Mouse (Mus musculus): ENCODE measurements around the gene Rpl6. TPM values are rescaled to one million over a fixed set of nuclear protein-coding genes. Genes with fewer than 3 reads are reported as not detected.
"Not testable (repeated sequence)": the region's sequence is repeated elsewhere in the genome, so short reads cannot be mapped to it uniquely, and the experiment has no call there.

Gene Rpl6
- polyA plus RNA-seq, 1 experiment from 2014 or later, result 659 TPM

DNA sequence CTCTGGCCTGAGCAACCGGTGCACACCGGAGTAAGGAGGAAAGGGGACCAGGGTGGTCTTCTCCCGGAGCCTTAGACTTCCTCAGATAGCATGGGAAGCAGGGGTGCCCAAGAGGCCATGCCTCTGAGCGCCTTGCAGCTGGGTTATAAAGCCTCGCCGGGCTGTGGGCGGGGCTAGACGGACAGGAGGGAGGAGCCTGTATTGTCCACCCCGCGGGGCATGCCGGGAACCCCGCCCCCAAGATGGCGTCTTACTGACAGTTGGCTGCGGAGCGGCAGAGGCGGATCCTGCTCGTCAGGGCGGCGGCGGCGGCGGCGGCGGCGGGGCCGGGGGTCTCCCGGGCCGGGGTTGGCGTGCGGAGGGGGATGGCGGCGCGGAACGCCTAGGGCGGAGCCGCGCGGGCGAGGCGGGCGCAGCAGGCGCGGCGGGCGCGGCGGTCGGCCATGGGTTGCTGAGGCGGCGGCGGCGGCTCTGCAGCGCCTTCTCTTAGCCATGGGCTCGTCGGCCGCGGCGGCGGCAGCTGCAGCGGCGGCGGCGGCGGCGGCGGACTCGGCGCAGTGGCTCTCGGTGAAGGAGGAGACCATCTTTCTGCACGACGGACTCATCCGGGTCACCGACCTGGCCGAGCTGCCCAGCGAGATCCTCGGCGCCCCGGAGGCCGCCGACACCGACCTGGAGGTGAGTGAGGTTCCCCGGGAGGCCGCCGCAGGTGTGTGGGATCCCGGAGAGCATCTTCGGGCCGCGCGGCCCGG is 15.9 kb downstream of the Rpl6 start, which contains the start of gene Hectd4:
TSS of gene Hectd4 (plus strand) at position 240 of the 752 bp plus-strand sequence.
- Histone ChIP-seq H3K27ac (peak within 1 kb of the TSS; percentile 92), H3K9me3 (no peaks in the 10 kb centered on the region), H3K4me1 (peaks cover 19% of the 10 kb centered on the region), H3K36me3 (replicated peaks) (no peaks in the 10 kb centered on the region), H3K27me3 (ENCODE audit: poor library complexity, severe bottlenecking) (no peaks in the 10 kb centered on the region), H3K4me3 (peak within 1 kb of the TSS; percentile 94)
- peak; percentile 98 for DNase-seq (ENCODE audit: extremely low spot score, low spot score)
- WGBS, result under 1% methylated on average over 78 of the region's 90 CpGs

DNA sequence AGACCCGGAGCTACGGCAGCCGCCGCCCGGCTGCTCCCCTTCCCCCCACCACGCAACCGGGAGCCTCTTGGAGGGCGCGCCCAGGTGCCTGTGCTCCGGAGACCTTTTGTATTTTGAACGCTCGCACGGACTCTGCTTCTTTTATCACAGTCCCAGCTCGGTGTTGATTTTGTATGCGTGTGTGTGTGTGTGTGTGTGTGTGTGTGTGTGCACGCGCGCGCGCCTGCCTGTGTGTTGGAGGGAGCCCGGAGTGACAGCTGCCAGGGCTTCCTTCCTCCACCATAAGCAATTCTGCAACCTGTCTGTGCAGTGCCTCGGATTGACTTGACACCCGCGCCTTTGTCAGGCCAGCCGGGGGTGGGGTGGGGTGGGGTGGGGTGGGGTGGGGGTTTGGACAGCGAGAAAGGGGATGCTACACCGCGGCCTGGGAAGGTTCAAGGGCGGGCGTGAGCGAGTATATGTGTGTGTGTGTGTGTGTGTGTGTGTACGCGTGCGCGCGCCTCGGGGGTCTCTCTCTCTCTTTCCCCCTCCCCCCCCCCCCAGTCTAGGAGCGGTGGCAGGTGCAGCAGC is 16.5 kb downstream of the Rpl6 start:
- Histone ChIP-seq H3K36me3 (replicated peaks) (no peaks in the 10 kb centered on the region), H3K4me1 (peaks cover 19% of the 10 kb centered on the region), H3K27me3 (ENCODE audit: poor library complexity, severe bottlenecking) (no peaks in the 10 kb centered on the region), H3K27ac (peak overlapping the region; percentile 92), H3K4me3 (peak overlapping the region; percentile 94), H3K9me3 (no peaks in the 10 kb centered on the region)
- DNase-seq (ENCODE audit: extremely low spot score, low spot score), result peak; percentile 48
- WGBS, result 0% methylated on average over 31 of the region's 38 CpGs

- Histone ChIP-seq H3K36me3 (replicated peaks) (no peaks in the 10 kb centered on the region), H3K9me3 (no peaks in the 10 kb centered on the region), H3K27me3 (ENCODE audit: poor library complexity, severe bottlenecking) (no peaks in the 10 kb centered on the region), H3K4me3 (peak overlapping the region; percentile 94), H3K4me1 (peaks cover 19% of the 10 kb centered on the region), H3K27ac (peak overlapping the region; percentile 92)
- DNase-seq (ENCODE audit: extremely low spot score, low spot score), result no peak
- 24% methylated on average over 23 of the region's 23 CpGs for WGBS
These were observed 17.1 kb downstream of the Rpl6 start for GRCm38 (mm10) chr5:121221328-121221850.

DNA sequence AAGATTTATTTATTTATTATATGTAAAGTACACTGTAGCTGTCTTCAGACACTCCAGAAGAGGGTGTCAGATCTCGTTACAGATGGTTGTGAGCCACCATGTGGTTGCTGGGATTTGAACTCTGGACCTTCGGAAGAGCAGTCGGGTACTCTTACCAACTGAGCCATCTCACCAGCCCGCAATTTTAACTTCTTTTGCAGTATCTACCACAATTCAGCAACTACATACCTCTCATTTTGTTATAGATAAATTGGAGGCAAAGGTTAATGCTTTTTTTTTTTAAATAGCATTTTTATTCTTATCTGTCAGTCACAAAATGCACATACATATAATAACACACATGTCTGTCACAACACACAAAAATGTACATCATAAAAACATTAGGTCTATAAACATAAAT is 19.7 kb downstream of the Rpl6 start:
- DNase-seq (ENCODE audit: extremely low spot score, low spot score); H3K9me3 ChIP-seq; H3K4me3 ChIP-seq; H3K36me3 ChIP-seq (replicated peaks); H3K27ac ChIP-seq; H3K27me3 ChIP-seq (ENCODE audit: poor library complexity, severe bottlenecking): not testable (repeated sequence)
- 91% methylated on average over 4 of the region's 4 CpGs for WGBS
- peaks cover 19% of the 10 kb centered on the region for H3K4me1 ChIP-seq

DNA sequence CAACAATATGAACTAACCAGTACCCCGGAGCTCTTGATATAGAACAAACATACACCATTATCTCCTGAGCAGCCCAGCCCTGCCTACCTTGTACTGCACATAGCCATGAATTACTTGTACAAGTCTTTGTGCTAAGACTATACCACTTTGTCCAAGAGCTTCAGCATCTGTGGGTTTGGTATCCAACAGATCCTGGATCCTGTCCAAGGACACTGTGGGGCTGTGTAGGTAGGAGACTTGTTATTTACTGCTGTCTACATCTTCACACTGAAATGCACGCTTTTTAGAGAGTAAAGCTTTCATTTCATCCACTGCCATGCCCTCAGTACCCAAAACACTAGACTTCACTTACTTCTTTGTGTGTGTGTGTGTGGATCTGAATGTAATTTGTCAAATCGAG is 20.6 kb downstream of the Rpl6 start:
- WGBS, result 91% methylated on average over 3 of the region's 3 CpGs
- no peaks in the 10 kb centered on the region for H3K9me3 ChIP-seq
- no peaks in the 10 kb centered on the region; the same call in 1 of the 2 replicates for H3K36me3 ChIP-seq (replicated peaks)
- no peaks in the 10 kb centered on the region for H3K27me3 ChIP-seq (ENCODE audit: poor library complexity, severe bottlenecking)
- H3K27ac ChIP-seq, result no peak overlapping the region
- H3K4me3 ChIP-seq, result no peak overlapping the region
- no peak for DNase-seq (ENCODE audit: extremely low spot score, low spot score)
- H3K4me1 ChIP-seq, result peaks cover 17% of the 10 kb centered on the region

DNA sequence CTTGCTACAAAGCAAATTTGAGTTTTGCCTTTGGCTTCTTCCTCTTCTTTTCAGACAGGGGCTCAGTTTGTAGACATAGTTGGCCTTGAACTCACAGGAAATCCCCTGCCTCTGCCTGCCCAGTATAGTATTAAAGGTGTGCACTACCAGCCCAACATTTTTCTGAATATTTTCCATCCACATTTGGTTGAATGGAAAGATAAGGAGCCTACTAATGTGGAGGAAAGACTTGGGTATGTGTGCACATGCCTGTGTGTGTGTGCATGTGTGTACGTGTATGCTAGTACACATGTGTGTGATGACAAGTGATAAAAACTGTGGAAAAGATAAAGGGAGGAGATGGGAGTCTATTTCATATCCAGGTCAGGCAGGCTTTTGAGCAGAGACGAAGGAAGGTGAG is 21.6 kb downstream of the Rpl6 start:
- no peaks in the 10 kb centered on the region; the same call in 1 of the 2 replicates for H3K36me3 ChIP-seq (replicated peaks)
- no peak overlapping the region for H3K4me3 ChIP-seq
- peaks cover 12% of the 10 kb centered on the region for H3K4me1 ChIP-seq
- no peaks in the 10 kb centered on the region for H3K27me3 ChIP-seq (ENCODE audit: poor library complexity, severe bottlenecking)
- H3K27ac ChIP-seq, result no peak overlapping the region
- H3K9me3 ChIP-seq, result no peaks in the 10 kb centered on the region
- WGBS, result 84% methylated on average over 2 of the region's 2 CpGs
- no peak for DNase-seq (ENCODE audit: extremely low spot score, low spot score)

DNA sequence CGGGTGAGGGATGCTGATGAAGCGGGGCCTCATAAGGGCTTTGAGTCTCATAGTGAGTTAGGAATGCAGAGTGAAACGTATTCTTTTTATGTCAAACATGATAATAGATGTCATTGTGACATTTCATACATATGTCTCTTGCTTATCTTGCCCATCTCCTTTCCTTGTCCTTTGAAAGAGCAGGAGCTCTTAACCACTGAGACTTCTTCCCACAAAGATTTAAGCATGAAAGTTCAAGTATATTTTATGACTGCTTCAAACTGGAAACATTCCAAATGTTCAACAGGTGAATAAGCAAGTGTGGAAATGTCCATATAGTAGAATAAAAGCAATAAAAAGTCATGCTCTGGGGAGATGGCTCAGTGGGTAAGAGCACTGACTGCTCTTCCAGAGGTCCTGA is 22.1 kb downstream of the Rpl6 start:
- H3K4me1 ChIP-seq, result peaks cover 7% of the 10 kb centered on the region
- WGBS, result 86% methylated on average over 3 of the region's 3 CpGs
- DNase-seq (ENCODE audit: extremely low spot score, low spot score), result no peak
- no peaks in the 10 kb centered on the region for H3K27me3 ChIP-seq (ENCODE audit: poor library complexity, severe bottlenecking)
- H3K27ac ChIP-seq, result no peak overlapping the region
- H3K9me3 ChIP-seq, result no peaks in the 10 kb centered on the region
- no peaks in the 10 kb centered on the region; the same call in 1 of the 2 replicates for H3K36me3 ChIP-seq (replicated peaks)
- H3K4me3 ChIP-seq, result no peak overlapping the region

- no peak for DNase-seq (ENCODE audit: extremely low spot score, low spot score)
- 91% methylated on average over 4 of the region's 4 CpGs for WGBS
- Histone ChIP-seq H3K27me3 (ENCODE audit: poor library complexity, severe bottlenecking) (no peaks in the 10 kb centered on the region), H3K9me3 (no peaks in the 10 kb centered on the region), H3K4me1 (peaks cover 2% of the 10 kb centered on the region), H3K36me3 (replicated peaks) (no peaks in the 10 kb centered on the region; the same call in 1 of the 2 replicates), H3K27ac (no peak overlapping the region), H3K4me3 (no peak overlapping the region)
These were observed 22.6 kb downstream of the Rpl6 start for GRCm38 (mm10) chr5:121226845-121227244.

DNA sequence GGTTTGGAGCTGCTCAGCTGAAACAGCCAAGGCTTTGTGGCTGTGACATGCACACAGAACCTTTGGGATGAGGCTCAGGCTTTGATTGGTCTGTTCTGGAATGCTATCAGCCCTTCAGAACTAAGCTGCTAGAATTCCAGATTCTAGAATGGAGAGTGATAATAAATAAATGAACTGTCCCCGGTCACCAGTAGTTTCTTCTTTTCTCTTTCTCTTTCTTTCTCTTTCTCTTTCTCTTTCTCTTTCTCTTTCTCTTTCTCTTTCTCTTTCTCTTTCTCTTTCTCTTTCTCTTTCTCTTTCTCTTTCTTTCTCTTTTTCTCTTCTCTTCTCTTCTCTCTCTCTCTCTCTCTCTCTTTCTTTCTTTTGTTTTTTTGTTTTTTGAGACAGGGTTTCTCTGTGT is 23.0 kb downstream of the Rpl6 start:
- not testable (repeated sequence) for DNase-seq (ENCODE audit: extremely low spot score, low spot score); H3K27ac ChIP-seq; H3K9me3 ChIP-seq; H3K4me1 ChIP-seq; H3K4me3 ChIP-seq; H3K36me3 ChIP-seq (replicated peaks); H3K27me3 ChIP-seq (ENCODE audit: poor library complexity, severe bottlenecking)
- 100% methylated on average over 1 of the region's 1 CpGs for WGBS

DNA sequence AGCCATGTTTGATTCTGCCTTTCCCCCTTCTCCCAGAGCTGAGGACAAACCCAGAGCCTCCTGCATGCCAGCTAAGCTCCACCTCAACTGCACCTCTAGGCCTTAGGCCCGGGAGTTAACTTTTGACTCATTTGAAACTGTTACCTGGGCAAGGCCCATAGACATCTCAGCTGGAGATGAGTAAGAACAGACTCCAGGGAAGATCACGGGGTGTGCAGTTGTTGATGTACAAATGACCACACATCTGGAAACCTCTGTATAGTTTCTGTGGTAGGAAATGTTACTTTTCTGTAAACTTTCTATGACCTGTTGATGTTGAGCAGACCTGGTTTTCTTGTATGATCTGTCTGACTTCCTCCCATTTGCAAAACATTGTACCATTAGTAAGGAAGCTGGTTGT is 24.9 kb downstream of the Rpl6 start:
- Histone ChIP-seq H3K27me3 (ENCODE audit: poor library complexity, severe bottlenecking) (no peaks in the 10 kb centered on the region), H3K9me3 (no peaks in the 10 kb centered on the region), H3K36me3 (replicated peaks) (no peaks in the 10 kb centered on the region; the same call in 1 of the 2 replicates), H3K4me3 (no peak overlapping the region), H3K4me1 (no peaks in the 10 kb centered on the region), H3K27ac (no peak overlapping the region)
- DNase-seq (ENCODE audit: extremely low spot score, low spot score), result no peak
- 94% methylated on average over 2 of the region's 2 CpGs for WGBS

DNA sequence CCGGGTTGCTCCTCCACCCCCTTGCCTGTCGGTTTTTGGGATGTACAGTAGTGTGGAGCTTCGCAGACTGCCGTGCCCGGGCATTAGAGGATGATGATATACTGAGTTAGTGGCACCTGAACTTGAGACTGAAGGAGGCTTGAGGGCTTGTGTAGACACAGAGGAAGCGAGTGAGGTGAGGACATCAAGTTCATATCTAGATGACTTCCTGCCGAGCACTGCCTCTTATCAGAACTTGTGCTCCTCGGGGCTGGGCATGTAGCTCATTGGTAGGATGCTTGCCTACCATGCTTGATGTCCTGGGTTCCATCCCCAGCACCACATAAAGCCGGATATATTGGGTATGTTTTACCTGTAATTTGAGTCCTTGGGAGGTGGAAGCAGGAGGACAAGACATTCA is 26.5 kb downstream of the Rpl6 start:
- Histone ChIP-seq H3K27ac (no peak overlapping the region), H3K36me3 (replicated peaks) (peaks cover 3% of the 10 kb centered on the region; the same call in 1 of the 2 replicates), H3K9me3 (no peaks in the 10 kb centered on the region), H3K27me3 (ENCODE audit: poor library complexity, severe bottlenecking) (no peaks in the 10 kb centered on the region), H3K4me3 (no peak overlapping the region), H3K4me1 (no peaks in the 10 kb centered on the region)
- no peak for DNase-seq (ENCODE audit: extremely low spot score, low spot score)
- 91% methylated on average over 9 of the region's 9 CpGs for WGBS

GRCm38 (mm10) chr5:121232789-121233188 is 28.5 kb downstream of the Rpl6 start:
- H3K27ac ChIP-seq, result no peak overlapping the region
- no peak for DNase-seq (ENCODE audit: extremely low spot score, low spot score)
- WGBS, result 96% methylated on average over 1 of the region's 1 CpGs

GRCm38 (mm10) chr5:121233726-121234125 is 29.4 kb downstream of the Rpl6 start:
- Histone ChIP-seq H3K36me3 (replicated peaks) (peaks cover 3% of the 10 kb centered on the region; the same call in 1 of the 2 replicates), H3K27ac (no peak overlapping the region), H3K4me1 (no peaks in the 10 kb centered on the region), H3K27me3 (ENCODE audit: poor library complexity, severe bottlenecking) (no peaks in the 10 kb centered on the region), H3K4me3 (no peak overlapping the region), H3K9me3 (no peaks in the 10 kb centered on the region)
- no peak for DNase-seq (ENCODE audit: extremely low spot score, low spot score)
- whole genome bisulfite sequencing, result 85% methylated on average over 2 of the region's 2 CpGs

More at GRCm38 (mm10) chr5:121232789-121233188, 28.5 kb downstream of the Rpl6 start:
- H3K9me3 ChIP-seq, result no peaks in the 10 kb centered on the region
- no peak overlapping the region for H3K4me3 ChIP-seq
- no peaks in the 10 kb centered on the region for H3K4me1 ChIP-seq
- H3K36me3 ChIP-seq (replicated peaks), result peaks cover 3% of the 10 kb centered on the region; the same call in 1 of the 2 replicates
- no peaks in the 10 kb centered on the region for H3K27me3 ChIP-seq (ENCODE audit: poor library complexity, severe bottlenecking)
